Mouse (Mus musculus): ENCODE measurements at regions not wholly inside any gene's neighbourhood (a gene's known extent, or its start where the extent isn't known, plus 50 kb on each side); places are given as distances from the start of the nearest gene placed in this dataset.

DNA sequence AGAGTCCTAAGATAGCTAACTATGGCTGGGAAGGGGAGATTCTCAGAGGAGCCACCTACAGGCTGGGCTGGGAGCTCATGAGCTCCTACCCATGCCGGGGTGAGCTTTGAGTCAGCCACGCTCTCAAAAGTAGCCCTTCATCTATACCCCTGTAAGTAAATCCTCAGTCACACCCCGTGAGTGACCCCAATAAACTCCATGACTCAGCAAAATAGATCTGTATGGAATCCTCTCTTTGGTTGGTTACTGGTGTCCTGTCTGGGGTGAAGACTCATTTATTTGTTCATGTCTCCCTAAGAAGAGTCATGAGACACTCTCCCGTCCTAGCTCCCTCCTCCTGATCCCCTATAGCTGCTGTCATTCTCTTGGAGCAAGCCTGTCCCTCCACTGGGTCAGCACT is 99.5 kb downstream of the Plxna1 start:
- 53% methylated on average over 4 of the region's 4 CpGs for whole genome bisulfite sequencing (ENCODE audit: insufficient replicate concordance)
- Histone ChIP-seq H3K4me3 (replicated peaks) (no peak overlapping the region), H3K27me3 (0 out of 2 replicates have a peak, but pooled peaks cover 5% of the 10 kb centered on the region), H3K9me3 (replicated peaks) (no peaks in the 10 kb centered on the region), H3K9ac (no peak overlapping the region), H3K4me1 (replicated peaks) (no peaks in the 10 kb centered on the region), H3K36me3 (no peaks in the 10 kb centered on the region), H3K4me2 (no peak overlapping the region), H3K27ac (no peak overlapping the region)
- ATAC-seq (ENCODE audit: low read depth) (no peak), DNase-seq (no peak)

DNA sequence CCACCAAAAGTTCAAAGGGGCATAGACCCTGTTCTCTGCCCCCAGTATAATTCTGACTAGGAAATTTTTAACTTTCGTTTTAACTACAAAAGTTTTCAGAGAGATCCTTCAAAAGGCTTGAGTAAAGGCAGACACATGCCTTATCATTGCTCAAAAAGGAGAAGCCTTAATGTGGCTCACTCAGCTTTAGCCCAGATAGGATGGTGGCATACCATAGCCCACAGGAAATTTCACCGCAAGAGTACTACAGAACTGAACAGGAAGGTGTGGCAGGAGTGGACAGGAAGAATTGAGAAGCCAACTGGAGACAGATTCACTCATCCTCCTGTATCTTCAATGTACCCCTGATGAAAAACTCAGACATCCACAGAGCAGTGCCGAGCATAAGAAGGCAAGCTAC is 97.1 kb downstream of the Plxna1 start:
- Histone ChIP-seq H3K27me3 (0 out of 2 replicates have a peak, but pooled peaks cover 5% of the 10 kb centered on the region), H3K9ac (no peak overlapping the region), H3K9me3 (replicated peaks) (no peaks in the 10 kb centered on the region), H3K4me1 (replicated peaks) (no peaks in the 10 kb centered on the region), H3K27ac (no peak overlapping the region), H3K36me3 (no peaks in the 10 kb centered on the region), H3K4me2 (no peak overlapping the region), H3K4me3 (replicated peaks) (no peak overlapping the region)
- 26% methylated on average over 3 of the region's 3 CpGs for WGBS (ENCODE audit: insufficient replicate concordance)
- ATAC-seq (ENCODE audit: low read depth) = no peak
- DNase-seq = no peak

Data from liver, embryonic 13.5 days (tissue).